Mouse (Mus musculus) thymus, adult 2 months (tissue): ENCODE results near the gene B4galt1.

Experiments
- CTCF ChIP-seq: fragments of 200-500 bp; IDR thresholded peaks from 2 replicates; pipeline ENCODE4 v1.5.1; 2012; ENCODE audit warnings: mild to moderate bottlenecking, control low read depth, low read length, moderate library complexity, borderline replicate concordance; ENCODE audit not compliant: control insufficient read depth, poor library complexity, insufficient read depth; ENCODE audit errors: extremely low read depth
- POLR2A ChIP-seq: fragments of 200-500 bp; IDR thresholded peaks from 2 replicates; pipeline ENCODE4 v1.6.1; 2012; ENCODE audit warnings: mild to moderate bottlenecking, low read length, control low read depth, moderate library complexity; ENCODE audit not compliant: control insufficient read depth, poor library complexity, insufficient read depth; ENCODE audit errors: extremely low read depth

GRCm38 (mm10) chr4:40863340-40863739, 9.5 kb upstream of the B4galt1 start:
- TF ChIP-seq CTCF = no peak
- no peak for TF ChIP-seq POLR2A
